Mouse (Mus musculus): ENCODE results near the gene Izumo4. TPM values are rescaled to one million over a fixed set of nuclear protein-coding genes. Genes with fewer than 3 reads are reported as not detected.

Gene Izumo4
- polyA plus RNA-seq, 1 experiment from 2014 or later = 23.6 TPM

- 84% methylated on average over 5 of the region's 5 CpGs for WGBS
- peak overlapping the region; percentile 71 for H3K4me3 ChIP-seq (ENCODE audit: low read length)
- peak overlapping the region; percentile 94 for H3K4me2 ChIP-seq (ENCODE audit: low read depth, low read length)
- H3K36me3 ChIP-seq (ENCODE audit: control insufficient read depth, insufficient read depth, low read length) = peaks cover 14% of the 10 kb centered on the region
- ATAC-seq (ENCODE audit: low read depth) = no peak
- H3K4me1 ChIP-seq (replicated peaks; ENCODE audit: control insufficient read depth, insufficient read depth, low read length) = peaks cover 26% of the 10 kb centered on the region
- H3K27ac ChIP-seq (ENCODE audit: low read length) = no peak overlapping the region
- no peaks in the 10 kb centered on the region for H3K27me3 ChIP-seq (ENCODE audit: control insufficient read depth, insufficient read depth, low read depth, low read length)
- H3K9me3 ChIP-seq (ENCODE audit: control insufficient read depth, low read length) = no peaks in the 10 kb centered on the region
- H3K9ac ChIP-seq (ENCODE audit: low read length) = peak overlapping the region; percentile 71; the same call in 1 of the 2 replicates
Observed at GRCm38 (mm10) chr10:80703643-80704042, 1.7 kb downstream of the Izumo4 start.

- H3K4me3 ChIP-seq (ENCODE audit: low read length) = no peak overlapping the region
- no peak overlapping the region for H3K4me2 ChIP-seq (ENCODE audit: low read depth, low read length)
- no peak overlapping the region for H3K27ac ChIP-seq (ENCODE audit: low read length)
- H3K36me3 ChIP-seq (ENCODE audit: control insufficient read depth, insufficient read depth, low read length) = peaks cover 22% of the 10 kb centered on the region
- H3K9me3 ChIP-seq (ENCODE audit: control insufficient read depth, low read length) = no peaks in the 10 kb centered on the region
- no peak overlapping the region for H3K9ac ChIP-seq (ENCODE audit: low read length)
- no peak for ATAC-seq (ENCODE audit: low read depth)
- H3K27me3 ChIP-seq (ENCODE audit: control insufficient read depth, insufficient read depth, low read depth, low read length) = no peaks in the 10 kb centered on the region
- peaks cover 26% of the 10 kb centered on the region for H3K4me1 ChIP-seq (replicated peaks; ENCODE audit: control insufficient read depth, insufficient read depth, low read length)
- 80% methylated on average over 5 of the region's 5 CpGs for WGBS
Observed at GRCm38 (mm10) chr10:80704418-80704817, 2.4 kb downstream of the Izumo4 start.

GRCm38 (mm10) chr10:80705033-80705432 lies 3.0 kb downstream of the Izumo4 start:
- no peak overlapping the region for H3K4me2 ChIP-seq (ENCODE audit: low read depth, low read length)
- H3K4me3 ChIP-seq (ENCODE audit: low read length) = no peak overlapping the region
- no peaks in the 10 kb centered on the region for H3K9me3 ChIP-seq (ENCODE audit: control insufficient read depth, low read length)
- peaks cover 22% of the 10 kb centered on the region for H3K4me1 ChIP-seq (replicated peaks; ENCODE audit: control insufficient read depth, insufficient read depth, low read length)
- WGBS = 51% methylated on average over 3 of the region's 3 CpGs
- H3K27ac ChIP-seq (ENCODE audit: low read length) = no peak overlapping the region
- no peaks in the 10 kb centered on the region for H3K27me3 ChIP-seq (ENCODE audit: control insufficient read depth, insufficient read depth, low read depth, low read length)
- H3K9ac ChIP-seq (ENCODE audit: low read length) = no peak overlapping the region
- ATAC-seq (ENCODE audit: low read depth) = no peak
- H3K36me3 ChIP-seq (ENCODE audit: control insufficient read depth, insufficient read depth, low read length) = peaks cover 26% of the 10 kb centered on the region

GRCm38 (mm10) chr10:80705479-80705878 lies 3.5 kb downstream of the Izumo4 start:
- Histone ChIP-seq H3K4me2 (ENCODE audit: low read depth, low read length) (no peak overlapping the region), H3K27ac (ENCODE audit: low read length) (no peak overlapping the region), H3K36me3 (ENCODE audit: control insufficient read depth, insufficient read depth, low read length) (peaks cover 26% of the 10 kb centered on the region), H3K4me1 (replicated peaks; ENCODE audit: control insufficient read depth, insufficient read depth, low read length) (peaks cover 18% of the 10 kb centered on the region), H3K27me3 (ENCODE audit: control insufficient read depth, insufficient read depth, low read depth, low read length) (no peaks in the 10 kb centered on the region), H3K9ac (ENCODE audit: low read length) (no peak overlapping the region), H3K9me3 (ENCODE audit: control insufficient read depth, low read length) (no peaks in the 10 kb centered on the region), H3K4me3 (ENCODE audit: low read length) (no peak overlapping the region)
- no peak for ATAC-seq (ENCODE audit: low read depth)
- WGBS = 70% methylated on average over 3 of the region's 3 CpGs

GRCm38 (mm10) chr10:80710834-80711233 lies 8.8 kb downstream of the Izumo4 start:
- Histone ChIP-seq H3K36me3 (ENCODE audit: control insufficient read depth, insufficient read depth, low read length) (peaks cover 69% of the 10 kb centered on the region), H3K9ac (ENCODE audit: low read length) (no peak overlapping the region), H3K4me3 (ENCODE audit: low read length) (no peak overlapping the region), H3K27ac (ENCODE audit: low read length) (no peak overlapping the region), H3K4me1 (replicated peaks; ENCODE audit: control insufficient read depth, insufficient read depth, low read length) (no peaks in the 10 kb centered on the region), H3K9me3 (ENCODE audit: control insufficient read depth, low read length) (no peaks in the 10 kb centered on the region), H3K4me2 (ENCODE audit: low read depth, low read length) (no peak overlapping the region), H3K27me3 (ENCODE audit: control insufficient read depth, insufficient read depth, low read depth, low read length) (no peaks in the 10 kb centered on the region)
- no peak for ATAC-seq (ENCODE audit: low read depth)
- 75% methylated on average over 3 of the region's 3 CpGs for WGBS

GRCm38 (mm10) chr10:80717281-80717680 lies 15.3 kb downstream of the Izumo4 start:
- Histone ChIP-seq H3K36me3 (ENCODE audit: control insufficient read depth, insufficient read depth, low read length) (peaks cover 72% of the 10 kb centered on the region), H3K9ac (ENCODE audit: low read length) (no peak overlapping the region), H3K4me3 (ENCODE audit: low read length) (no peak overlapping the region), H3K9me3 (ENCODE audit: control insufficient read depth, low read length) (no peaks in the 10 kb centered on the region), H3K4me2 (ENCODE audit: low read depth, low read length) (no peak overlapping the region), H3K27me3 (ENCODE audit: control insufficient read depth, insufficient read depth, low read depth, low read length) (no peaks in the 10 kb centered on the region), H3K4me1 (replicated peaks; ENCODE audit: control insufficient read depth, insufficient read depth, low read length) (no peaks in the 10 kb centered on the region), H3K27ac (ENCODE audit: low read length) (no peak overlapping the region)
- ATAC-seq (ENCODE audit: low read depth) = no peak
- 71% methylated on average over 1 of the region's 1 CpGs for whole genome bisulfite sequencing

- WGBS = 77% methylated on average over 5 of the region's 5 CpGs
- Histone ChIP-seq H3K4me2 (ENCODE audit: low read depth, low read length) (no peak overlapping the region), H3K27ac (ENCODE audit: low read length) (no peak overlapping the region), H3K9ac (ENCODE audit: low read length) (no peak overlapping the region), H3K4me1 (replicated peaks; ENCODE audit: control insufficient read depth, insufficient read depth, low read length) (no peaks in the 10 kb centered on the region), H3K27me3 (ENCODE audit: control insufficient read depth, insufficient read depth, low read depth, low read length) (no peaks in the 10 kb centered on the region), H3K9me3 (ENCODE audit: control insufficient read depth, low read length) (no peaks in the 10 kb centered on the region), H3K36me3 (ENCODE audit: control insufficient read depth, insufficient read depth, low read length) (peaks cover 53% of the 10 kb centered on the region), H3K4me3 (ENCODE audit: low read length) (no peak overlapping the region)
- no peak for ATAC-seq (ENCODE audit: low read depth)
Observed at GRCm38 (mm10) chr10:80727369-80728127, 25.6 kb downstream of the Izumo4 start.

GRCm38 (mm10) chr10:80732611-80733101 lies 30.7 kb downstream of the Izumo4 start:
- H3K9me3 ChIP-seq (ENCODE audit: control insufficient read depth, low read length) = no peaks in the 10 kb centered on the region
- no peak overlapping the region for H3K27ac ChIP-seq (ENCODE audit: low read length)
- no peak for ATAC-seq (ENCODE audit: low read depth)
- no peak overlapping the region for H3K4me3 ChIP-seq (ENCODE audit: low read length)
- H3K4me2 ChIP-seq (ENCODE audit: low read depth, low read length) = no peak overlapping the region
- 85% methylated on average over 6 of the region's 6 CpGs for WGBS
- H3K27me3 ChIP-seq (ENCODE audit: control insufficient read depth, insufficient read depth, low read depth, low read length) = no peaks in the 10 kb centered on the region
- H3K36me3 ChIP-seq (ENCODE audit: control insufficient read depth, insufficient read depth, low read length) = peaks cover 34% of the 10 kb centered on the region
- H3K4me1 ChIP-seq (replicated peaks; ENCODE audit: control insufficient read depth, insufficient read depth, low read length) = 0 out of 2 replicates have a peak, but pooled peaks cover 2% of the 10 kb centered on the region
- no peak overlapping the region for H3K9ac ChIP-seq (ENCODE audit: low read length)

GRCm38 (mm10) chr10:80736731-80737130 lies 34.7 kb downstream of the Izumo4 start:
- no peak overlapping the region for H3K27ac ChIP-seq (ENCODE audit: low read length)
- ATAC-seq (ENCODE audit: low read depth) = no peak
- no peaks in the 10 kb centered on the region for H3K27me3 ChIP-seq (ENCODE audit: control insufficient read depth, insufficient read depth, low read depth, low read length)
- H3K9me3 ChIP-seq (ENCODE audit: control insufficient read depth, low read length) = no peaks in the 10 kb centered on the region
- peaks cover 7% of the 10 kb centered on the region; the same call in 1 of the 2 replicates for H3K36me3 ChIP-seq (ENCODE audit: control insufficient read depth, insufficient read depth, low read length)
- no peak overlapping the region for H3K9ac ChIP-seq (ENCODE audit: low read length)
- no peak overlapping the region for H3K4me2 ChIP-seq (ENCODE audit: low read depth, low read length)
- WGBS = 38% methylated on average over 5 of the region's 5 CpGs
- peaks cover 16% of the 10 kb centered on the region for H3K4me1 ChIP-seq (replicated peaks; ENCODE audit: control insufficient read depth, insufficient read depth, low read length)
- no peak overlapping the region for H3K4me3 ChIP-seq (ENCODE audit: low read length)

All from lung, embryonic 16.5 days (tissue).